Mouse (Mus musculus) common myeloid progenitor, adult 5-6 weeks (primary cell): ENCODE data around the gene Usp35. TPM values are rescaled to one million over a fixed set of nuclear protein-coding genes. Genes with fewer than 3 reads are reported as not detected.

ENCODE experiments used
- ATAC-seq: replicated peaks from 2 replicates; pipeline ENCODE4 v1.8.0; 2016; ENCODE audit warnings: low read depth, mild to moderate bottlenecking, moderate TSS enrichment, inconsistent platforms; ENCODE audit not compliant: poor library complexity, severe bottlenecking
- total RNA-seq: library from RNA; stranded (forward); fragments of 200-1000, 187-1606 nt; gene quantifications from 2 replicates; pipeline ENCODE4 v1.2.3, GENCODE M21; 2017

Gene Usp35
- total RNA-seq, 1 experiment from 2014 or later, result not detected

GRCm38 (mm10) chr7:97324342-97324741 lies 7.5 kb downstream of the Usp35 start:
- no peak for ATAC-seq

DNA sequence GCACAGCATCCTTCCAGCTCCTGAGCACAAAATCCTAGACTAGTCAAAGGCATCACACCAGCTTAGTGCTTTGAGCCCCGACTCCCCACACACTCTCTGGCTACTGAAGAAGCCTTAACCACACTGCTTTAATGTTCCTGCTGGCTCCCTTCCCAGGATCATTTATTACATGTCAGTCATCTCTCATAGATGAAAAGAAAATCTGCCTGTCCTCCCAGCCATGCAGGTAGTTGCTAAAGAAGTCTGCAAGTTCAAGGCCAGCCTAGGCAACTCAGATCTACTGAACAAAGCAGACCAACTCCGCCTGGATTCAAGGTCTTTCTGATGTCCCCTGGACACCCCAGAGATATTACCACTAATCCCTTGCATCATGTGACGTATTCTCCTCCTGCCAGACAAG lies 14.1 kb downstream of the Usp35 start:
- no peak for ATAC-seq

GRCm38 (mm10) chr7:97315656-97316055 lies 16.2 kb downstream of the Usp35 start:
- ATAC-seq, result no peak

- ATAC-seq, result no peak
Measured at GRCm38 (mm10) chr7:97314646-97315045, 17.2 kb downstream of the Usp35 start.

- no peak for ATAC-seq
Measured at GRCm38 (mm10) chr7:97313364-97313995, 18.3 kb downstream of the Usp35 start.

- ATAC-seq, result no peak
Measured at GRCm38 (mm10) chr7:97312856-97313255, 19.0 kb downstream of the Usp35 start.

GRCm38 (mm10) chr7:97312196-97312595 lies 19.6 kb downstream of the Usp35 start:
- no peak for ATAC-seq

- ATAC-seq, result no peak
Measured at GRCm38 (mm10) chr7:97311620-97312019, 20.2 kb downstream of the Usp35 start.

GRCm38 (mm10) chr7:97310341-97310635 lies 21.5 kb downstream of the Usp35 start:
- no peak for ATAC-seq

- ATAC-seq, result no peak
Measured at GRCm38 (mm10) chr7:97309461-97310340, 22.1 kb downstream of the Usp35 start.

GRCm38 (mm10) chr7:97307546-97307945 lies 24.3 kb downstream of the Usp35 start:
- ATAC-seq, result no peak

DNA sequence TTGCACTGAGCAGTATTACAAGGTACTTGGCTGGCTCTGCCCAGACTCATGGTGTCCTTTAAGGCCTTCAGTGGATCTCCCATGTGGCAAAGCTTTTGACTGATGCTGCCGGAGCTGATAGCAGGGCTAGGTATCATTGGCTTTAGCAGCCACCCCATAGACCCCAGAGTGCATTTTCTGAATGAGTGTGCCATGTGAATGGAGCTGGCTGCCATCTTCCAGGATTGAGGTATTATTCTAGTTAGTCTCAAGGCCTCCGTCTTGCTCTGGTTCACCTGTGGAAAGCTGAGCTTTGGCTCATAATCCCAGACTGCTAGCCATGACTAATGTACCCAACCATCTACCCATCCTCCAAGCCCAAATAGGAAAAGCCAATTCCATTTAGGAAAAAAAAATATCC lies 25.0 kb downstream of the Usp35 start:
- ATAC-seq, result no peak

DNA sequence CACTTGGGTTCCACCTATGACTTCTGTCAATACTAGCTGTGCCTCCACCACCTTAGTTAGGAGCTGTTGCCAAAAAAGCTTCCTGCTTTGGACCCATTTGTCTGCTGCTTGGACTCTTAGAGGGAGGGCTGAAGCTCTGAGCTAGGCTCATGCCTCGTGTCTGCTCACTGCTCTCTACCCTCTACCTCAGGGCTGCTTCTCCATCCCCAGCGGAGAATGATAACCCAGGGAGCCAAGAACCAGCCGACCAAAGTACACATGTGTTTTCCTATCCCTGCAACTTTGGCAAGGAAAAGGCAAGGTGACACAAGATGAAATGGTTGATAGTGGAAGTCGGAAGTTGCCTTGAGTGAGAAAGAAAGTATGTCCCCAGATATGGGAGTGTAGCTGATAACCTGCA lies 26.6 kb downstream of the Usp35 start:
- ATAC-seq, result no peak

GRCm38 (mm10) chr7:97304471-97304870 lies 27.3 kb downstream of the Usp35 start:
- no peak for ATAC-seq

DNA sequence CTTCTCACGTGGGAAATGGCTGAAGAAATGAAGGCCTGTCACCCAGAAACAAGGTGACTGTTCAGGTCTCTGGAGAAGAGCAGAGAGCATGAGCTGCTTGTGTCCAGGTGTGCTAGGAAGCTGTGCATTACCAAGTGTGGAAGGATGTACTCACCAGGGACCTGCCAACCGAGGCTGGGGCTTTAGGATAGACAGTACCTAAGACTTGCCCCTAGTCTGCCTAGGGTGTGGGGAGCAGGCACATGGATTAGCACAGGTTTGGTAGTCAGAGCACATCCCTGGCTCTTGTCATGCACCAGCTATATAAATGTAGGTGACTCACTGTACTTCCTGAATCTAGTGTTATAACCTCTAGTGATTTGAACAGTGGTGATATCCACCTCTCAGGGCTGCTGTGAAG lies 28.2 kb downstream of the Usp35 start:
- ATAC-seq, result no peak

- ATAC-seq, result no peak
Measured at GRCm38 (mm10) chr7:97302876-97303275, 28.9 kb downstream of the Usp35 start.

DNA sequence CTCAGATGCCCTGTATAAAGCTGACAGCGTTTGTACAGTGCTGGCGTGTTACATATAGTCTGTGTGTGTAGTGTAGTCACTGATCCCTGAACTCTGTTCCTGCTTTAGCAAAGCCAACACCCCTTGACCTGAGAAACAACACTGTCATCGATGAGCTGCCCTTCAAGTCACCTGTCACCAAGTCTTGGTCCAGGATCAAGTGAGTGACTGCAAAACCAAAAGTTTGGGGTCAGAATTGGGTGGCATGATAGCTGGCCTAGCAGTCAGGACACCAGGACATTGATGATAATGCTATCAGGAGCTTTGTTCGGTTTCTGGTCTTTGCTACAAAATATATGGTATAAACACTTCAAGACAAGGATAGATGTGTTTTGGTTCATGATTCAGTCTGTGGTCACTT lies 29.6 kb downstream of the Usp35 start:
- no peak for ATAC-seq

DNA sequence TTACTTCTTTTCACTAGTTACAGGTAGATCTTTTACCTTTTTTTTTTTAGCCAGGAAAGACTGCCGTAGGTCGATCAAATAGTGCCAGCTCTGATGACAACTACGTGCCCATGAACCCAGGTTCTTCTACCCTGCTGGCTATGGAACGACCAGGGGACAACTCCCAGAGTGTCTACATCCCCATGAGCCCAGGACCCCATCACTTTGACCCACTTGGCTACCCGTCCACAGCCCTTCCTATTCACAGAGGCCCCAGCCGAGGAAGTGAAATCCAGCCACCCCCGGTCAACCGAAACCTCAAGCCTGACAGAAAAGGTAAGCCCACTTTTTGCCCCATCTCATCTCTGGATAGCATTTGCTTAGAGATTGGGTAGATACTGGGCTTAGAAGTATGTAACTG lies 30.5 kb downstream of the Usp35 start:
- no peak for ATAC-seq

- no peak for ATAC-seq
Measured at GRCm38 (mm10) chr7:97300914-97301313, 30.9 kb downstream of the Usp35 start.

DNA sequence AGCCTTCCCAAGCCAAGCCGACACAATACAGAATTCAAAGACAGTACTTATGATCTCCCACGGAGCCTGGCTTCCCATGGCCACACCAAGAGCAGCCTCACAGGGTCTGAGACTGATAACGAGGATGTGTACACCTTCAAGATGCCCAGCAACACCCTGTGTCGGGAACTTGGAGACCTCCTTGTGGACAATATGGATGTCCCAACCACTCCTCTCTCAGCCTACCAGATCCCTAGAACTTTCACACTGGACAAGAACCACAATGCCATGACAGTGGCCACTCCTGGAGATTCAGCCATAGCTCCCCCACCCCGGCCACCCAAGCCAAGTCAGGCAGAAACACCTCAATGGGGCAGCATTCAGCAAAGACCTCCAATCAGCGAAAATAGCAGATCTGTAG lies 32.9 kb downstream of the Usp35 start:
- no peak for ATAC-seq

GRCm38 (mm10) chr7:97298279-97298678 lies 33.5 kb downstream of the Usp35 start:
- ATAC-seq, result no peak

DNA sequence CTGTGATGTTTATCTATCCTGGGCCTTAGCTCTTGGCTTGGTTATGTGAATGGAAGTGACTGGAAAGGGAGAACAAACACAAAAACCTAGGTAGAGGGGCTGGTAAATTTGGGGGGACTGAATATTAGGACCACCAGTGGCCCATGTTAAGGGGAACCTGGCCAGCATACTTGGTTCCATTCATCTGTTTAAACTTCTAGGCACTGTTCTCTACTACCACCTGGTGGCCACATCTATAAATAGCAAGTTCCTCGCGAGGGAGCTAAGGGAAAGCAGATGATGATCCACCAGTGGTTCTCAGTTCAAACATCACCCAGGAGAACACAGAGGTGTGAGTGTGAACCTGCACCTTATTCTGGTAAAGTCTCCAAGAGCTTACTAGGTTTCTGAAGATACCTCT lies 34.4 kb downstream of the Usp35 start:
- ATAC-seq, result peak; percentile 87
